Mouse (Mus musculus): ENCODE measurements at regions not wholly inside any gene's neighbourhood (a gene's known extent, or its start where the extent isn't known, plus 50 kb on each side); places are given as distances from the start of the nearest gene placed in this dataset.

- peak; percentile 21 for DNase-seq (ENCODE audit: low read depth)
Measured at GRCm38 (mm10) chr17:87531411-87532157, 84.8 kb upstream of the Calm2 start.

DNA sequence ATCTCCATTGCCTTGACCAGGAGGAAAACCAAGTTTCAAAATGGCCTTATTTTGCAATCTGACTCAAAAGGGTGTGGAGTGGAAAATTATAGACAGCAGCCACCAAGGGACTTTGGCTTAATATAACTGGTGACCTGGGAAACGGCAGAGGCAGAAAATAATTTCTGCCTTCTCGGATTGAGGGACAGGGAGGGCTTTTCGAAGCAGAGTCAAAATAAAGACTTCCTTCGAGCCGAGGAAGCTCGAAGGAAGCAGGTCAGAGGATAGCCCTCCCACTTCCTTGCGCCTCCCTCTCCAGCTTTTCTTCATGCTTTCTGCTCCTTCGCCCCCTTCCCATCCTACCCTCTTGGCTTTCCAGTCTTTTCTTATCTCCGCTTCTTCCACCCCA, 85.4 kb upstream of the Calm2 start:
- no peak for DNase-seq (ENCODE audit: low read depth)

- no peak for DNase-seq (ENCODE audit: low read depth)
Measured at GRCm38 (mm10) chr17:87532762-87533161, 86.0 kb upstream of the Calm2 start.

GRCm38 (mm10) chr17:87549568-87549967, 86.2 kb upstream of the Epcam start:
- DNase-seq (ENCODE audit: low read depth), result no peak

DNA sequence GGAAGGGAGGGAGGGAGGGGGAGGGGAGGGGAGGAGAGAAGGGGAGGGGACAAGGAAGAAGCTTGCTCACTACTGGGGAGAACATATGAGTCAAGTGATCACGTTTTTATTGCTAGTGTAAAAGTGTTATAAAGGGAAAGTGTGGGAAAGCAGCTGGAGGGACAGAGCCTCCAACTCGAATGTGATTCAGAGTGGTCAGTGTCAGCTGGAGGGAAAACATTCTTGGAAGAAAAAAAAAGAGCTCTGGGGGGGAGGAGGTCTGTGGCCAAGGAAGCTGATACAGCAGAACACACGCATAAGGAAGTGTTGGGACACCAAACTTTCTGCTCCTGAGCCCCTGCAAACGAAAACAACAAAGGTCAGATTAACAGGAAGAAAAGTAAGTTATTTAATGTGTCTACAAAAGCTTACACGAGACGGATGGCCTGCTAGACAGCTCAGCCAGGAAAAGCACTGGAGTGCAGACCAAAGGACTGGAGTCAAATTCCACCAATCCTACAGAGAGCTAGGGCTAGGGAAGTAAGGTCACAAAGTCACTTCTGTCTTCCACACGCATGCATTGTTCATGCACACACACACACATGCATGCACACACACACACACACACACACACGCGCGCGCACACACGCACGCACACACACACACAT, 85.1 kb upstream of the Epcam start:
- DNase-seq (ENCODE audit: low read depth), result peak; percentile 47

- no peak for DNase-seq (ENCODE audit: low read depth)
Measured at GRCm38 (mm10) chr17:87554561-87554960, 81.2 kb upstream of the Epcam start.

GRCm38 (mm10) chr17:87558419-87558818, 77.4 kb upstream of the Epcam start:
- no peak for DNase-seq (ENCODE audit: low read depth)

GRCm38 (mm10) chr17:87559641-87560040, 76.1 kb upstream of the Epcam start:
- no peak for DNase-seq (ENCODE audit: low read depth)

GRCm38 (mm10) chr17:87560923-87561322, 74.9 kb upstream of the Epcam start:
- no peak for DNase-seq (ENCODE audit: low read depth)

DNA sequence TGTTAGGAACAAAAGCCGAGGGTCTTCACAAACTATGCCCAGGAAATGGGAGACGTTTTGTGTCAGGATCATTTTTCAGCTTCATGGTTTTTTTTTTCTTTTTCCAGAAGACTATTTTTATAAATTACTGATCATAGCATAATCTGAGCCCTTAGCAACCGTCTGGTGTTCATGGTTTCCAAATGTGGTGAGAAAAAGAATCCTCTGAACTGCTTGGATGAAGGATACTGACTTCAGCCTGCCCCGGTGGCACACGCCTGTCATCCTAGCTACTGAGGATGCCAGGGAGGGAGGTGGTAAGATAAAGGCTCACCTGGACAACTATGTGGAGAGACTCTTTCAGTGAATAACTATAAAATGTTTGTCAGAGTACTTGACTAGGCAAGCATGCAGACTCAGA, 72.4 kb upstream of the Epcam start:
- DNase-seq (ENCODE audit: low read depth), result no peak

- DNase-seq (ENCODE audit: low read depth), result no peak
Measured at GRCm38 (mm10) chr17:87565631-87566030, 70.1 kb upstream of the Epcam start.

DNA sequence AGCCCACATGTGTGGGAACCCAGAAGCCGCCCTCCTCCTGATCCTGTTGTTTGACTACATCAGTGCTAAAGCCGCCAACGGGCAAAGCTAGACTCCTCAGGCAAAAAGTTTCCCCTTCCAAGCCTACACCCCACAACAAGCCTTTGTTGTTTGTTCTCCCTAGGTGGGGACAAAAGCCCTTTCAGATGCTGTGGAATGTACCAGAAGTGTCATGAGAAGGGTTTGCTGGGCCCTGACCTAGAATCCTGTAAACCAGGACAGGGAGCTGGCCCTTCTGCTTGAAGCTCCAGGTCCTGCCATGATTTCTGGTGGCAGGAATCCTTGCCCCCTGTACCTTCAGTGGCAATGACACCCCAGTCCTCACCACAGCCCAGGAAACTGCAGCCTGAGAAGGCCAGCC, 69.5 kb upstream of the Epcam start:
- DNase-seq (ENCODE audit: low read depth), result no peak

DNA sequence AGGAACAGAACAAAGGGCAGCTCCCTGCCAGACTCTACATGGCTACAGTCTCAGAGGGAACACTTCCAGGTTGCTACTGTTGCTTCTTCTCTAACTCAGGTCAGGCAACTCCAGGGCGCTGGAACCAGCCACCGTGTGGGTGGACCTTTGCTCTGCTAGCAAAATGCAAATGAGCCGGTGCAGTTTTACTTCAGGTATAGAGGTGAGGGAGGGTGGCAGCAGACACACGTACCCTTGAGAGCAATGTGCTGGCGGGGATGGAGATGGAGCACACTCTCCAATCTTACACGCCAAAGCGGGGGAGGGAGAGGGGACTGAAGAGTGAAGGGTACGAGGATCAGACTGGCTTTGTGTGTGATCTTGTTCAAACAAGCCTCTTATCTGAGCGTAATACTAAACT, 68.8 kb upstream of the Epcam start:
- no peak for DNase-seq (ENCODE audit: low read depth)

GRCm38 (mm10) chr17:87567475-87567874, 68.3 kb upstream of the Epcam start:
- DNase-seq (ENCODE audit: low read depth), result no peak

DNA sequence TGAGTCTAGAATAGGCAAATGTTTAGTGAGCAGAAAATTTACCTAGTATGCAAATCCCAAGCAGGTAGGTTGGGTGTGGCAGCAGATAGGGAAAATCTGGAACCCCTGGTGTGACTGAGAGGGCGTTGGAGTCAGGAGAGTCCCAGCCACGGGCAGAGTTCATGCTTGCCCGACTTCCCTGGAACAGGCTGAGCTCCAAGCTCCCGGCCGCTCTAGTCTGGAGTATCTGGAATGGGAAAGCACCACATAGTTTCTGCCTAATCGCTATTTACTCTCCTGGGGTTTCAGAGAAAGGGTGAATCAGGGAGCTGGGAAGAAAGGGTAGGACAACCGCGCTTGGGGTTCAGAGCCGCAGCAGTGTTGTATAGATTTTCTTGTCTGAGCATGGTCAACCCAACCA, 65.8 kb upstream of the Epcam start:
- no peak for DNase-seq (ENCODE audit: low read depth)

DNA sequence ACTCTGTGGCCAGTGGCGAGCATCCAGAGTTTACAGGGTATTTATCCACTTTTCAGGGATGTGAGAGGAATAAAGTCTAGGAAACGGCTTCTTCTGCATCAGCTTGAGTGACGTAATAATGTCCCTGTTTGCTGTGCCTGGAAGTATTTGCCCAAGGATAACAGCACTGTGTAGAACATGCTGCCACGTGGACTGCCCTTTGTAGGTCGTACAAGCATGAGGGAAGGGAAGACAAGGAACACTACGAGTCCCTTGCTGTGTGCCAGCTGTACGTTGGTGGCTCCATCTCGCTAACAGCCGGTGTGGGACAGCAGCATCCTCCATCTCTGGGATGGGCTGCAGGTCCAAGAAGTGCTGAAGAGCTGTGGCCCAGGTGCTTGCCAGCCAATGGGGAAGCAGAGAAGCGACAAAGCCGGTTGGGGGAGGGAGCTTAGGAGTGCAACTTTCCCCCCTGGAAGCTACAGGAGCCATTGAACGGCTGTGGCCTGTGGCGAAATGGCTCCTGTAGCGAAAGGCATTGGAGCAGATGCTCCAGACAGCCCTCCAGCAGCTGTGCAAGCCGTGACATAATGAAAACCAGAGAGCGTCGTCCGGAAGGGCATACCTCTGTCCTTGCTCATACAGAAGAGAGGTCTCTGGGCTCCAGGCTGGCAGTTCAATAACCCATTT, 65.0 kb upstream of the Epcam start:
- no peak for DNase-seq (ENCODE audit: low read depth)

GRCm38 (mm10) chr17:87571345-87571932, 64.3 kb upstream of the Epcam start:
- peak; percentile 84 for DNase-seq (ENCODE audit: low read depth)

DNA sequence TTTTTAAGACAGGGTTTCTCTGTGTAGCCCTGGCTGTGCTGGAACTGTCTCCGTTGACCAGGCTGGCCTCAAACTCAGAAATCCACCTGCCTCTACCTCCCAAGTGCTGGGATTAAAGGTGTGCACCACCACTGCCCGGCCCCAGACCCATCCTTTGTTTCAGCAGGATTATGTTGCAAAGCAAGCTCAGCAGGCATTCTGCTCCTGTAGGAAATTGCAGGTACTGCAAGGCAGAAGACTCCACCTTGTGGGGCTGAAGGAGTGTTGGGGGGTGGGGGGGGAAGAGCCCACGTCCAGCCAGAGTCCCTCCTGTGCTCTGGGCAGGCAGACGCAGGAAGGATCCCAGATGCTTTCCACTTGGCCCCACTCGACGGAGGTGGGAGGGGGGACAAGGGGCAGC, 52.2 kb upstream of the Epcam start:
- no peak for DNase-seq (ENCODE audit: low read depth)

DNA sequence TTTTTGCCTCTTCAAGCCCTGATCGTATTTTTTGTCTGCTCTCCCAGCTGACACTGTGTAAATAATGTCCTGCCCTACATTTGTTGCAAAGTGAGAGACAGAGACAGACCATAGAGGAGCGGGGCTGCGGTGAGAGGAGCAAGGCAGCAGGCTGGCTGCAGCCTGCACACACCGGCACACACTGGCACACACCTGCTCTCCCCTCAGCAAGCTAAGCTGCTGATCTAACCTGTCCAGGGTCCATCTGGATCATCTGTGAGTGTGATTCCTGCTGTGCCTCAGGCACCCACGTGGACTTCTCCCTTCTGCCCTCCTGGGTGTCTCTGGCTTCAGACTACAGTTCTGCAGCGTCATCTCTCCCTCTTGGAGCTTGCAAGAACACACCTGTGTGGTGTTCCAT, 50.4 kb upstream of the Epcam start:
- no peak for DNase-seq (ENCODE audit: low read depth)

Measured in fibroblast of lung, adult 2 months (primary cell).